26 mouse cellular contexts compared by ENCODE assay signal in genomic region chr10:121687511-121687910, GRCm38 (mm10). TPM values are rescaled to one million over a fixed set of nuclear protein-coding genes. Genes with fewer than 3 reads are reported as not detected.
A peak's percentile ranks its signal among the peaks of the same experiment; 100 is the strongest.
DNase-seq lines count a peak whose midpoint lies in the region; ATAC-seq and TF ChIP-seq lines count a peak whose summit lies in the region.
"Had no signal": no experiment of that assay in that cellular context is flagged by ENCODE, and none has a peak within 500 bp of the region (broad histone marks: within the 10 kb centered on the region; RNA-seq: fewer than 3 reads in every experiment).

No protein-coding gene starts in this region.

- 70% methylated on average over 7 of the region's 7 CpGs for WGBS in heart, embryonic 12.5 days
- WGBS in liver, embryonic 12.5 days (ENCODE audit: insufficient replicate concordance) = 60% methylated on average over 7 of the region's 7 CpGs

- no peak overlapping the region for H3K9ac ChIP-seq in heart, embryonic 12.5 days
- no peak overlapping the region for H3K9ac ChIP-seq in liver, embryonic 12.5 days
- H3K9ac ChIP-seq: embryonic facial prominence, embryonic 15.5 days; forebrain, embryonic 15.5 days; heart, embryonic 15.5 days; limb, embryonic 12.5 days; stomach, embryonic 15.5 days had no signal

- peak; percentile 63 for DNase-seq in heart, adult 11 months
- DNase-seq in layer of hippocampus, adult 2 months (ENCODE audit: low spot score in 2 of 2) = no peak
- DNase-seq in layer of hippocampus, adult 9-11 months = no peak
- DNase-seq in ES-CJ7 (ENCODE audit: low read depth, low spot score) = peak; percentile 64
- DNase-seq: adrenal gland, postnatal 25 days; cerebellum, adult 9-10 months; gastrocnemius, postnatal 10 days; kidney, adult 18-20 months; kidney, postnatal 10 days; lung, adult 18-20 months; thymus, adult 18-20 months; thymus, postnatal 36 days had no signal

- H3K4me2 ChIP-seq in heart, embryonic 12.5 days = no peak overlapping the region
- H3K4me2 ChIP-seq in liver, embryonic 12.5 days = no peak overlapping the region
- H3K4me2 ChIP-seq: embryonic facial prominence, embryonic 15.5 days; forebrain, embryonic 15.5 days; heart, embryonic 15.5 days; limb, embryonic 12.5 days; liver, embryonic 11.5 days; stomach, embryonic 15.5 days had no signal

- peak; percentile 42 for TF ChIP-seq CTCF in layer of hippocampus, adult 2 months (conservative IDR thresholded peaks at IDR 0.05)

- ATAC-seq in heart, embryonic 12.5 days (ENCODE audit: insufficient number of reproducible peaks, low FRiP score) = no peak
- peak; percentile 20; the same call in 1 of the 2 replicates for ATAC-seq in megakaryocyte progenitor cell, adult 5-6 weeks (replicated peaks; ENCODE audit: poor library complexity)
- no peak for ATAC-seq in liver, embryonic 12.5 days
- ATAC-seq: forebrain, embryonic 15.5 days; hindbrain, embryonic 16.5 days; midbrain, embryonic 16.5 days had no signal

- H3K27ac ChIP-seq in heart, embryonic 12.5 days (ENCODE audit: poor library complexity, severe bottlenecking) = no peak overlapping the region
- no peak overlapping the region for H3K27ac ChIP-seq in layer of hippocampus, adult 2 months
- no peak overlapping the region for H3K27ac ChIP-seq in liver, embryonic 12.5 days
- H3K27ac ChIP-seq: embryonic facial prominence, embryonic 15.5 days; forebrain, embryonic 15.5 days; heart, embryonic 15.5 days; limb, embryonic 12.5 days; stomach, embryonic 15.5 days had no signal

- H3K27me3 ChIP-seq in heart, embryonic 12.5 days (replicated peaks) = no peaks in the 10 kb centered on the region
- H3K27me3 ChIP-seq in liver, embryonic 12.5 days (replicated peaks) = no peaks in the 10 kb centered on the region
- H3K27me3 ChIP-seq: embryonic facial prominence, embryonic 15.5 days; forebrain, embryonic 15.5 days; heart, embryonic 15.5 days; limb, embryonic 12.5 days; stomach, embryonic 15.5 days had no signal

- no peak overlapping the region for H3K4me3 ChIP-seq in heart, embryonic 12.5 days
- H3K4me3 ChIP-seq in layer of hippocampus, adult 2 months = no peak overlapping the region
- H3K4me3 ChIP-seq in liver, embryonic 12.5 days = no peak overlapping the region
- H3K4me3 ChIP-seq: embryonic facial prominence, embryonic 15.5 days; forebrain, embryonic 15.5 days; heart, embryonic 15.5 days; limb, embryonic 12.5 days; myocyte; stomach, embryonic 15.5 days had no signal

- no peaks in the 10 kb centered on the region for H3K36me3 ChIP-seq in heart, embryonic 12.5 days
- no peaks in the 10 kb centered on the region for H3K36me3 ChIP-seq in liver, embryonic 12.5 days
- H3K36me3 ChIP-seq: embryonic facial prominence, embryonic 15.5 days; forebrain, embryonic 15.5 days; heart, embryonic 15.5 days; limb, embryonic 12.5 days; stomach, embryonic 15.5 days had no signal

- 0 out of 2 replicates have a peak, but pooled peaks cover 5% of the 10 kb centered on the region for H3K4me1 ChIP-seq in heart, embryonic 12.5 days (replicated peaks)
- peaks cover 8% of the 10 kb centered on the region; the same call in 1 of the 2 replicates for H3K4me1 ChIP-seq in liver, embryonic 12.5 days
- H3K4me1 ChIP-seq: stomach, embryonic 15.5 days had no signal

- no peaks in the 10 kb centered on the region for H3K9me3 ChIP-seq in heart, embryonic 12.5 days (replicated peaks)
- H3K9me3 ChIP-seq in liver, embryonic 12.5 days (replicated peaks) = no peaks in the 10 kb centered on the region
- H3K9me3 ChIP-seq: embryonic facial prominence, embryonic 15.5 days; forebrain, embryonic 15.5 days; heart, embryonic 15.5 days; limb, embryonic 12.5 days; stomach, embryonic 15.5 days had no signal

RNA-seq across cellular contexts. Expression of gene D930020B18Rik, which starts 46.1 kb away (rescaled TPM):
- 0.09 TPM in 1 of 2 replicates, not detected in the other for polyA plus RNA-seq in heart, embryonic 12.5 days (2016; fragmentation: Nextera tagmentation; extraction: Ambion mirVana)
- under 1 TPM in 1 of 2 experiments, not detected in 1; 0.54 TPM for total RNA-seq in layer of hippocampus, adult 2 months (2021)
- not detected in 2 replicates for total RNA-seq in megakaryocyte progenitor cell, adult 5-6 weeks (2015)
- not detected in 2 replicates for total RNA-seq in megakaryocyte progenitor cell, adult 5-6 weeks (2017)
- polyA plus RNA-seq in liver, embryonic 12.5 days (2016; fragmentation: Nextera tagmentation; extraction: Ambion mirVana) = 0.11 and 0.18 TPM in 2 replicates
- total RNA-seq: adrenal gland, postnatal 25 days; gastrocnemius, postnatal 10 days; heart, adult 8-10 months; hematopoietic stem cell, adult 5-6 weeks had no signal
- polyA plus RNA-seq: liver, embryonic 11.5 days; myocyte had no signal

RNA-seq across cellular contexts. Expression of gene BC048403, which starts 52.2 kb away (rescaled TPM):
- 2.6 and 2.9 TPM in 2 replicates for polyA plus RNA-seq in heart, embryonic 12.5 days (2016; fragmentation: Nextera tagmentation; extraction: Ambion mirVana)
- total RNA-seq in layer of hippocampus, adult 2 months (2021) = 10 to 100 TPM in 1 of 2 experiments, 1 to 10 TPM in 1; 9.7 to 10.2 TPM
- total RNA-seq in megakaryocyte progenitor cell, adult 5-6 weeks (2015) = 10.9 and 14.0 TPM in 2 replicates
- total RNA-seq in megakaryocyte progenitor cell, adult 5-6 weeks (2017) = 3.7 and 4.3 TPM in 2 replicates
- polyA plus RNA-seq in liver, embryonic 12.5 days (2016; fragmentation: Nextera tagmentation; extraction: Ambion mirVana) = 2.8 and 3.1 TPM in 2 replicates

Comparison
In these comparisons a context has a peak if more than half of its experiments do, and no peak if none do; other contexts are left out.
1. DNase-seq: peak in heart, adult 11 months (single experiment) and ES-CJ7 (single experiment); none in layer of hippocampus, adult 2 months (0 of 2) and layer of hippocampus, adult 9-11 months (single experiment).